Mouse (Mus musculus) testis, adult 2 months (tissue): ENCODE measurements around the gene Shc4.

ENCODE experiments used
- CTCF ChIP-seq: fragments of 200-500 bp; IDR thresholded peaks from 2 replicates; pipeline ENCODE4 v1.5.1; 2012; ENCODE audit warnings: low read depth, mild to moderate bottlenecking, inconsistent platforms, low read length, moderate library complexity; ENCODE audit not compliant: control insufficient read depth, insufficient read depth, insufficient replicate concordance
- POLR2A ChIP-seq: fragments of 200-500 bp; IDR thresholded peaks from 2 replicates; pipeline ENCODE4 v1.6.1; 2012; ENCODE audit warnings: low read depth, mild to moderate bottlenecking, inconsistent platforms, low read length, moderate library complexity; ENCODE audit not compliant: control insufficient read depth

DNA sequence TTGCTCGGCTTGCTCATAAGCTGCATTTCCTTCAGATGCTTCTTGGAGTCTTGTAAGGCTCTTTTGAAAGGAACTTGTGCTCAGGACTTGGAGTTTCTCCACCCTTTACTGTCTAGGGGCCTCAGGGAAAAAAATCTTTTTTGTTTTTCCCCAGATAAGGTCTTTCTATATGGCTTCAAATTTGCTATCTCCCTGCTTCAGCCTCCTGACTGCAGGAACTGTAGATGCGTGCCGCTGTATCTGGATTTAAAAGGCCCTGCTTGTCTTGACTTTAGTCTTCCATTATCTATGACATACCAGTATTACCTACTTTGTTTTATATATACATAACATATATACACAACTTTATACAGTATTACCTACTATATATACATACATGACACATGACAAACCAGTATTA is 61.4 kb downstream of the Shc4 start:
- no peak for TF ChIP-seq CTCF
- TF ChIP-seq POLR2A: no peak
